Mouse (Mus musculus): ENCODE data around the gene Tchh. TPM values are rescaled to one million over a fixed set of nuclear protein-coding genes. Genes with fewer than 3 reads are reported as not detected.

The Tchh gene
- total RNA-seq (2021): 1 to 10 TPM in 1 of 2 experiments, under 1 TPM in 1; 0.10 to 1.0 TPM
- long read RNA-seq, experiment 1: 0 reads
- long read RNA-seq, experiment 2, partial matches to known transcripts: 0 of 1 reads
- long read RNA-seq, experiment 2, other reads (novel, unspliced or antisense): 1 of 1 reads

DNA sequence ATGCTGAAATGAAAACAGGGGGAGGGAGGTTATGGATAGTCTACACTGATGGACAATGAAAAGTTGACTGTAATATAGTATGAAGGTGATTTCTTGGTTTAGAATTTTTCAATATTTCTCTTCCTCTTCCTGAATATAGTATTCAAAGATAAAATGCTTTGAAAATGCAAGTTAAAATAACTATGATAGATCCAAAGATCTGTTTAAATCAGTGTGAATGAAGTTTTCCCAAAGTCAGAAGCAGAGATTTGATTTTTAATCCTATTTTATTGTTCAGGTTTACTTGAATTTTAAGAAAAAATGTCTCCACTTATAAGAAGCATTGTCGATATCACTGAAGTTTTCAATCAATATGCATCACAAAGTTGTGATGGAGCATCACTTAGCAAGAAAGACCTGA, at the start of gene Tchh:
Gene Tchh, plus strand, starts transcription at position 301 of the 400 bp plus-strand sequence.
- DNase-seq (ENCODE audit: low spot score in 2 of 2): no peak

DNA sequence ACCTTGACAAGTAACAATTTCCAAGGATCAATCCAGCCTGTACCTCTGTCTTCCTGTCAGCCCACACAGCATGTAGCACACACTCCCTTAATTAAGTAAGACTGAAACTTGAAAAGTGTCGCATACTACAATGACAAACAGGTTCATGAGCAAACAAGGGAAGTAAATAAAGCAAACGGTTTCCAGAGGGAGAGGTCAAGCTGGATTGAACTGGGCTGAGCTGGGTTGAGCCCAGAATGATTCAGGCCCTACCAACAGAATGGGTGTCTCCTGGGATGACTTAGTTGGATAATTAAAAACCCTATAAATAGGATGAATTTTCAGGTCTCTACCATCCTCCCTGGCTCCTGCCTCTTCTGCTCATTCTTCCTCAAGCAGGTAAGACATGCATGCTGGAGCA, 48.8 kb upstream of the Tchh start, which contains the start of gene Rptn:
Gene Rptn, plus strand, starts transcription at position 334 of the 400 bp plus-strand sequence.
- no peak for DNase-seq (ENCODE audit: low spot score in 2 of 2)

DNA sequence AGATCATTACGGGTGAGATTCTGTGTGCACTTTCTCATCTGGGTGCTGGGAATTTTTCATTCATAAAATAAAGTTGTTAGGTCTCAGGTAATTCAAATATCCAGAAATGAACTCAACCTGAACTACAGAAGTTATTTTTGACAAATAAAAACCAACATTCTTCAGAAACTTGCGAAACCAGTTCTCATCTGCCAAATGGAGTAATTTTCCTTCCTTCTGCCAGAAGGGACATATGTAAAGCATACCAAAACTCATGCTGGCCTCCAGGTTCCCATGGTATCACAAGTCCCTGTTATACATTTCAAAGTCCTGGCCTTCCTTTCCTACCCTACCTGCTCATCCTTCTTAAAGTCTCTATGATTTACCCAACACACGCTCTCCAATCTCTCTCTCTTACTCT, 38.2 kb upstream of the Tchh start:
- DNase-seq (ENCODE audit: low spot score in 2 of 2): no peak

GRCm38 (mm10) chr3:93406992-93407391, 35.1 kb upstream of the Tchh start:
- DNase-seq (ENCODE audit: low spot score in 2 of 2): peak in 1 of 2 experiments; percentile 26

DNA sequence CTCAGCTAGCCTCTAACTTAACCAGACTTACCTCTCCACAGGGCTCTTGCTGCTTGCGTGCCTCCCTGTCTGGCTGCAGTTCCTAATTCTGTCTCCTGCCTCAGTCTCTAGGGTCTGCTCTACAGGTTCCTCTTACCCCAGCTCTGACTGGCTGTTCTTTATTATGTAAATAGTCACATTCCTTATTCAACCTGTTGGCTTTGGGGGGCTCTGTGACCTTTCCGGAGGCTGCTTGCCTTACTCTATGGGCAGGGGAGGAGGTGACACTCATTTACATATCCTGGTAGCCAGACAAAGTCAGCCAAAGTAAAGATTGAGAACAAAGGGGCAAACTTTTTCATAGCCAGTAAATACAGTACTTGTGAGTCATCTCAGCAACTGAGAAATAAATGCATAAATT, 30.2 kb upstream of the Tchh start:
- DNase-seq (ENCODE audit: low spot score in 2 of 2): no peak

- no peak for DNase-seq (ENCODE audit: low spot score in 2 of 2)
Observed at GRCm38 (mm10) chr3:93431673-93432072, 10.5 kb upstream of the Tchh start.

GRCm38 (mm10) chr3:93443501-93444101, 1.5 kb downstream of the Tchh start:
- peak; percentile 19 to 21 for DNase-seq (ENCODE audit: low spot score in 2 of 2)

- DNase-seq (ENCODE audit: low spot score in 2 of 2): peak; percentile 48 to 65
Observed at GRCm38 (mm10) chr3:93444343-93445164, 2.4 kb downstream of the Tchh start.

DNA sequence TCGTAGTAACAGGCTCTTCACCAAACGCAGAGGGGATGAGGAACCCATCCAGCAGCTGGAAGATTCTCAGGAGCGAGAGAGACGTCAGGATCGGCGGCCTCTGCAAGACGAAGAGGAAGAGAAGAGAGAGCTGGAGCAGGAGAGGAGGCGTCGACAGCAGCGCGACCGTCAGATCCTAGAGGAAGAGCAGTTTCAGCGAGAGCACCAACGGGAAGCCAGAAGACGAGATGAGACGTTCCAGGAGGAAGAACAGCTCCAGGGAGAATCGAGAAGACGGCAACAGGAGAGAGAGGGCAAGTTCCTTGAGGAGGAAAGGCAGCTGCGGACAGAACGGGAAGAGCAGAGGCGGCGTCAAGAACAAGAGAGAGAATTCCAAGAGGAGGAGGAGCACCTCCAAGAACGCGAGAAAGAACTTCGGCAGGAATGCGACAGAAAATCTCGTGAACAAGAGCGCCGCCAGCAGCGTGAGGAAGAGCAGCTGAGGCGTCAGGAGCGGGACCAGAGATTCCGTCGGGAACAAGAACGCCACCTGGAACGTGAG, 3.1 kb downstream of the Tchh start:
- peak; percentile 14 to 20 for DNase-seq (ENCODE audit: low spot score in 2 of 2)

GRCm38 (mm10) chr3:93446128-93446755, 4.1 kb downstream of the Tchh start:
- DNase-seq (ENCODE audit: low spot score in 2 of 2): peak; percentile 25 to 31

DNA sequence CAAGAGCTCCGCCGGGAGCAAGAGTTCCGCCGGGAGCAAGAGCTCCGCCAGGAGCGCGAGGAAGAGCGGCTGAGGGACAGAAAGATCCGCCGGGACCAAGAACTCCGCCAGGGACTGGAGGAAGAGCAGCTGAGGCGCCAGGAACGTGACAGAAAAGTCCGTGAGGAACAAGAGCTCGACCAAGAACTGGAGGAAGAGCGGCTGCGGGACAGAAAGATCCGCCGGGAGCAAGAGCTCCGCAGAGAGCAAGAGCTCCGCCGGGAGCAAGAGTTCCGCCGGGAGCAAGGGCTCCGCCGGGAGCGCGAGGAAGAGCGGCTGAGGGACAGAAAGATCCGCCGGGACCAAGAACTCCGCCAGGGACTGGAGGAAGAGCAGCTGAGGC, 4.6 kb downstream of the Tchh start:
- peak in 1 of 2 experiments; percentile 37 for DNase-seq (ENCODE audit: low spot score in 2 of 2)

DNA sequence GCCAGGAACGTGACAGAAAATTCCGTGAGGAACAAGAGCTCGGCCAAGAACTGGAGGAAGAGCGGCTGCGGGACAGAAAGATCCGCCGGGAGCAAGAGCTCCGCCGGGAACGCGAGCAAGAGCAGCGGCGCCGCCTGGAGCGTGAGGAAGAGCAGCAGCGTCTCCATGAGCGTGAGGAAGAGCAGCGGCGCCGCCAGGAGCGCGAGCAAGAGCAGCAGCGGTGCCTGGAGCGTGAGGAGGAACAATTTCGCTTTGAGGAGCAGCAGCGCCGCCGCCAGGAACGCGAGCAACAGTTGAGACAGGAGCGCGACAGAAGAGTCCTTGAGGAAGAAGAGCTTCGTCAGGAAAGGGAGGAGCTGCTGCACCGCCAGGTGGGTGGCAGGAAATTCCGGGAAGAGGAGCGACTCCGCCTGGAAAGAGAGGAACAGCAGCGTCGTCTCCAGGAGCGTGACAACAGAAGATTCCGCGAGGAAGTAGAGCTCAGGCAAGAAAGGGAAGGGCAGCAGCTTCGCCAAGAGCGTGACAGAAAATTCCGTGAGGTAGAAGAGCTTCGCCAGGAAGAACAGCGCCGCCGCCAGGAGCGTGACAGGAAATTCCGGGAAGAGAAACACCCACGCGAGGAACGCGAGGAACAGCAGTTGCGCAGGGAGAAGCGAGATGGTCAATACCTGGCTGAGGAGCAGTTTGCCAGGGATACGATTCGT, 5.2 kb downstream of the Tchh start:
- peak in 1 of 2 experiments; percentile 59 for DNase-seq (ENCODE audit: low spot score in 2 of 2)

DNA sequence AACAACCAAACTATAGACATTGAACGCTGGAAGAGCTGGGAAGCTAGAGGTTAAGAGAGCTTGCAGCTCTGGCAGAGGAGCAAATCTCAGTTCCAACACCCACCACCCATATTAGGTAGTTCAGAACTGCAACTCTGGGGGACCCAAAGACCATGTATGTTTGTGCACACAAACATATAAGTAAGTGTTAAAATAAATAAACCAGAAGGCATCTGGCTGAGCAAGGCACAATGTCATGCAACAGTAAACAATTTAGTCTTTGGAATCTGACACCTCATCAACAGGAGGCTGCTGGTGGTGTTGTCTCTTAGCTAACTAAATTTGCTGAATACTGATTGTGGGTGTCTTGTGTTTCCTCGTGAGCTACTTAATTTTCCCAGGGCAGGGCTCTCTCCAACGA, 24.4 kb downstream of the Tchh start:
- DNase-seq (ENCODE audit: low spot score in 2 of 2): no peak

GRCm38 (mm10) chr3:93467130-93467529, 25.0 kb downstream of the Tchh start:
- DNase-seq (ENCODE audit: low spot score in 2 of 2): no peak

DNA sequence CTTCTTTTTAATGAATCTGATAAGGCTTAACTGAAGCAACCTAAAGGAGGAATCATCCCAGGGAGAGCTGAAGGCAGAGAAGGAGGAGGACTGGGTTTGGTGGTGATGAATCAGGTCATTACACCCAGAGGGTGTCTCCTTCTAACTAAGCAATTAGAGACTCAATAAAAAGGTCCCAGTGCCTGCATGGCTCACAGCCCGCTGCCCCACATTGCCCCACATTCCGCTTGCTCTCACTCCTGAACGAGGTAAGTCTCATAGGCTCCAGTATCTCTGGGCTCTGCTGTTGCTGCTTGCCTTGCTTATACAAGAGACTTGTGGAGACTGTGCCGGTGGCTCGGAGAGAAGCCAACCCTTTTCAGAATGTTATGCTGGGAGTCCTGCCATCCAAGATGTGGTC, 26.4 kb downstream of the Tchh start, which contains the start of gene Tchhl1:
Gene Tchhl1, plus strand, starts transcription at position 194 of the 400 bp plus-strand sequence.
- peak in 1 of 2 experiments; percentile 6 for DNase-seq (ENCODE audit: low spot score in 2 of 2)

GRCm38 (mm10) chr3:93469629-93470028, 27.5 kb downstream of the Tchh start:
- no peak for DNase-seq (ENCODE audit: low spot score in 2 of 2)

- no peak for DNase-seq (ENCODE audit: low spot score in 2 of 2)
Observed at GRCm38 (mm10) chr3:93480053-93480452, 37.9 kb downstream of the Tchh start.

GRCm38 (mm10) chr3:93481982-93482616, 40.0 kb downstream of the Tchh start:
- no peak for DNase-seq (ENCODE audit: low spot score in 2 of 2)

DNA sequence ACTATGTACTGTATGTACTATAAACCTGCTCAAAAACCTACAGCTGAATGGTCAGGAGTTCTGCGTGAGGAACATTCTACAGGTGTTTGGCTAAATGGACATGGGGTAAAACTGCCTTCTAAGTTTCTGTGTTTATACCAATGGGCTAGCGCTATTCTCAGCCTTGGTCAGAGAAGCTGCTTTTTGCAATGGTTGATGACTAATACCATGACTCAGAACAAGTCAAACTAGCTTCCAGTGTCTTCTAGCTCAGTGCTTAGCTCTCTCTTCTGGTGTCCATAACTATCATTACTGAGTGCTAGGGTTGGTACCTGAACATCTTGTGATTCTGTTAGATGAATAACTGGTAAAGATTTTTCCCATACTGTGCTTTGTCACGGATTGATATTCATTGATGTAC, 43.5 kb downstream of the Tchh start:
- no peak for DNase-seq (ENCODE audit: low spot score in 2 of 2)

GRCm38 (mm10) chr3:93488541-93488940, 46.4 kb downstream of the Tchh start:
- DNase-seq (ENCODE audit: low spot score in 2 of 2): no peak

Measured in adrenal gland, adult 18-20 months (tissue).